Mouse (Mus musculus) CH12.LX (cell line): ENCODE results near the gene Nhsl2. TPM values are rescaled to one million over a fixed set of nuclear protein-coding genes. Genes with fewer than 3 reads are reported as not detected.

Source experiments
- DNase-seq: peaks from one replicate; pipeline ENCODE4 v3.0.0-alpha.2; 2013; ENCODE audit errors: extremely low read depth
- H3K27ac ChIP-seq: 2 replicates; pipeline ENCODE4 v1.5.1; 2012; ENCODE audit warnings: low read depth, mild to moderate bottlenecking, control low read depth, moderate library complexity; ENCODE audit not compliant: insufficient read depth
- H3K27me3 ChIP-seq: replicated peaks from 2 replicates; pipeline ENCODE3; 2012; ENCODE audit warnings: inconsistent platforms
- H3K36me3 ChIP-seq, 2 experiments: replicated peaks in 1 of 2; 2 replicates each; pipeline versions ENCODE3 to v1.6.1; 2012; ENCODE audit warnings: inconsistent platforms in 1 of 2, low read length in 1 of 2, mild to moderate bottlenecking in 1 of 2, mixed read lengths in 1 of 2, moderate library complexity in 1 of 2; ENCODE audit not compliant: control insufficient read depth in 1 of 2, insufficient read depth in 1 of 2
- H3K4me1 ChIP-seq, 2 experiments: 2 replicates each; pipeline ENCODE4 v1.6.1; 2012; ENCODE audit warnings: inconsistent platforms in 1 of 2, moderate library complexity in 1 of 2; ENCODE audit not compliant: insufficient read depth in 2 of 2, control insufficient read depth in 1 of 2
- H3K4me2 ChIP-seq: 2 replicates; pipeline ENCODE4 v1.6.1; 2012; ENCODE audit warnings: low read depth, mild to moderate bottlenecking, control low read depth; ENCODE audit not compliant: poor library complexity, insufficient read depth, severe bottlenecking
- H3K4me3 ChIP-seq, 3 experiments: fragments of 150-350 bp in 1 of 3; sonication (generic) in 1 of 3; replicated peaks in 1 of 3; 2 replicates each; pipeline versions ENCODE3 to v1.5.1; 2011 to 2012; ENCODE audit warnings: low read depth in 2 of 3, low read length in 2 of 3, mild to moderate bottlenecking in 2 of 3, moderate library complexity in 2 of 3, control low read depth in 1 of 3, improper control_type of control experiment in 1 of 3, inconsistent platforms in 1 of 3, mixed read lengths in 1 of 3; ENCODE audit not compliant: poor library complexity in 1 of 3
- H3K79me2 ChIP-seq: replicated peaks from 2 replicates; pipeline ENCODE4 v1.6.1; 2012; ENCODE audit warnings: mild to moderate bottlenecking, moderate library complexity; ENCODE audit not compliant: control insufficient read depth, poor library complexity, insufficient read depth, severe bottlenecking; ENCODE audit errors: extremely low read depth
- H3K9ac ChIP-seq: 2 replicates; pipeline ENCODE4 v1.6.1; 2012; ENCODE audit warnings: low read depth, mild to moderate bottlenecking, control low read depth, moderate library complexity; ENCODE audit not compliant: insufficient read depth
- H3K9me3 ChIP-seq: replicated peaks from 2 replicates; pipeline ENCODE3; 2012; ENCODE audit warnings: low read length, inconsistent platforms, mixed read lengths
- BHLHE40 ChIP-seq: IDR thresholded peaks from 2 replicates; pipeline ENCODE4 v1.6.1; 2011; ENCODE audit warnings: mild to moderate bottlenecking, low read depth, low read length, improper control_type of control experiment
- CHD2 ChIP-seq: IDR thresholded peaks from 2 replicates; pipeline ENCODE4 v1.6.1; 2011; ENCODE audit warnings: low read length, improper control_type of control experiment
- CTCF ChIP-seq, 2 experiments: IDR thresholded peaks in 1 of 2; conservative IDR thresholded peaks in 1 of 2; 2 replicates each; pipeline ENCODE4 v1.5.1; 2011 to 2012; ENCODE audit warnings: low read depth in 2 of 2, low read length in 2 of 2, improper control_type of control experiment in 1 of 2, inconsistent platforms in 1 of 2, mild to moderate bottlenecking in 1 of 2, moderate library complexity in 1 of 2
- ELF1 ChIP-seq: IDR thresholded peaks from 2 replicates; pipeline ENCODE4 v1.6.1; 2014; ENCODE audit warnings: low read depth, mild to moderate bottlenecking, inconsistent platforms, low read length, improper control_type of control experiment
- GABPA ChIP-seq: IDR thresholded peaks from 2 replicates; pipeline ENCODE4 v1.6.1; 2012; ENCODE audit warnings: low read depth, low read length, improper control_type of control experiment, inconsistent platforms; ENCODE audit not compliant: insufficient replicate concordance
- IRF4 ChIP-seq: IDR thresholded peaks from 2 replicates; pipeline ENCODE4 v1.6.1; 2014; ENCODE audit warnings: low read depth, mild to moderate bottlenecking, inconsistent platforms, low read length, improper control_type of control experiment
- MEF2A ChIP-seq: IDR thresholded peaks from 2 replicates; pipeline ENCODE4 v1.6.1; 2014; ENCODE audit warnings: low read depth, mild to moderate bottlenecking, inconsistent platforms, low read length, improper control_type of control experiment, borderline replicate concordance
- MXI1 ChIP-seq: IDR thresholded peaks from 2 replicates; pipeline ENCODE4 v1.6.1; 2011; ENCODE audit warnings: mild to moderate bottlenecking, low read depth, low read length, improper control_type of control experiment
- MYC ChIP-seq: IDR thresholded peaks from 2 replicates; pipeline ENCODE4 v1.6.1; 2011; ENCODE audit warnings: low read depth, mild to moderate bottlenecking, improper control_type of control experiment, low read length
- NELFE ChIP-seq: IDR thresholded peaks from 2 replicates; pipeline ENCODE4 v1.6.1; 2011; ENCODE audit warnings: low read depth, low read length, improper control_type of control experiment
- POLR2A ChIP-seq: IDR thresholded peaks from 2 replicates; pipeline ENCODE4 v1.6.1; 2011; ENCODE audit warnings: low read depth, mild to moderate bottlenecking, improper control_type of control experiment, low read length
- POLR2AphosphoS2 ChIP-seq: IDR thresholded peaks from 2 replicates; pipeline ENCODE4 v1.6.1; 2011; ENCODE audit warnings: low read depth, low read length, improper control_type of control experiment
- TCF12 ChIP-seq: IDR thresholded peaks from 2 replicates; pipeline ENCODE4 v1.6.1; 2014; ENCODE audit warnings: low read depth, mild to moderate bottlenecking, inconsistent platforms, low read length, improper control_type of control experiment
- ZC3H11A ChIP-seq: IDR thresholded peaks from 2 replicates; pipeline ENCODE4 v1.6.1; 2012; ENCODE audit warnings: low read depth, mild to moderate bottlenecking, inconsistent platforms, low read length, improper control_type of control experiment
- ZKSCAN1 ChIP-seq: IDR thresholded peaks from 2 replicates; pipeline ENCODE4 v1.6.1; 2012; ENCODE audit warnings: low read depth, inconsistent platforms, low read length, improper control_type of control experiment, borderline replicate concordance
- ZMIZ1 ChIP-seq: IDR thresholded peaks from 2 replicates; pipeline ENCODE4 v1.6.1; 2012; ENCODE audit warnings: low read depth, mild to moderate bottlenecking, inconsistent platforms, low read length, improper control_type of control experiment
- dilution Hi-C: fragments of 300-500 bp; cut with MboI; formaldehyde crosslinking; loops from 2 replicates; pipeline ENCODE4 v1.14.3; 2020; ENCODE audit warnings: low sequenced_read_pairs; ENCODE audit not compliant: extremely low pct_unique_long_range_greater_than_20kb, extremely low pct_ligation_motif_present
- in situ Hi-C: fragments of 300-500 bp; cut with MboI; formaldehyde crosslinking; loops from 3 replicates; pipeline ENCODE4 v1.14.3; 2019; ENCODE audit warnings: low sequenced_read_pairs, low pct_ligation_motif_present, low pct_unique_long_range_greater_than_20kb, mixed read lengths
- polyA plus RNA-seq: library from polyadenylated mRNA; unstranded; fragments of >175 nt; gene quantifications from 2 replicates; pipeline ENCODE4 v1.2.1, GENCODE M21; 2012; ENCODE audit warnings: low read depth; ENCODE audit not compliant: insufficient read length
- total RNA-seq, 2 experiments: library from RNA; depleted of rRNA; stranded (reverse); fragments of 300-350 nt in 1 of 2; fragments of >200 nt in 1 of 2; gene quantifications; 2 replicates each; pipeline ENCODE4 v1.2.3; 2012 to 2014

The Nhsl2 gene
- total and polyA plus RNA-seq, 3 experiments: 0.10 to 0.17 TPM; not detected in 1

DNA sequence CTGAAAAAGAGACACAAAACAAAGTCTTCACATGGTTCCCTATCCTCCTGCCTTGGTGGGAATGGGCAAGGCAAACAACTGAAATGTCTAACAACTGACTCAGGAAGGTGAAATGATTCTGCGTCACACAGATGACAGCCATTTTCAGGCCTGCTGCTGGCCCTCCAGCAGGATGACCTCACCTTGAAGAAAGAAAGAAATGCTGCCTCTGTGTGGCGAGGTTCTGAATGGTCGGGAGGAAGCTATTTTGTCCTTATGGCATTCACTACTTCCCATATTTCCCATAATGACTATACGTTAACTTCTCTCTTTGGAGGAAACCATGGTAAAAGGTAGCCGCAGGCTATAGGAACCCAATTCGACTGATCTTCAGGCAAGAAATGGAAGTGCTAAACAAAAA is 217.9 kb downstream of the Nhsl2 start:
- no peaks in the 10 kb centered on the region for H3K9me3 ChIP-seq
- no peak overlapping the region for H3K4me2 ChIP-seq
- dilution Hi-C loops (no loop called here), in situ Hi-C loops (loop anchor here (25.0 kb wide), 1 partner anchor 105 kb away; no protein-coding TSS in a partner anchor)
- DNase-seq: no peak
- H3K36me3 ChIP-seq: no peaks in the 10 kb centered on the region
- no peak overlapping the region for H3K27ac ChIP-seq
- H3K9ac ChIP-seq: no peak overlapping the region
- no peaks in the 10 kb centered on the region for H3K79me2 ChIP-seq
- H3K27me3 ChIP-seq: no peaks in the 10 kb centered on the region
- H3K4me1 ChIP-seq: peaks cover 0 to 27% of the 10 kb centered on the region in 2 experiments; a peak in 2 of 4 replicates
- no peak overlapping the region for H3K4me3 ChIP-seq
- TF ChIP-seq IRF4 (no peak), CTCF (conservative IDR thresholded peaks at IDR 0.05 in 1 of 2, IDR thresholded peaks at IDR 0.05 in 1 of 2; ENCODE audit: low read depth in 2 of 2, low read length in 2 of 2) (peak in 1 of 2 experiments; percentile 14; a peak in 1 of 4 replicates), ZC3H11A (no peak)

DNA sequence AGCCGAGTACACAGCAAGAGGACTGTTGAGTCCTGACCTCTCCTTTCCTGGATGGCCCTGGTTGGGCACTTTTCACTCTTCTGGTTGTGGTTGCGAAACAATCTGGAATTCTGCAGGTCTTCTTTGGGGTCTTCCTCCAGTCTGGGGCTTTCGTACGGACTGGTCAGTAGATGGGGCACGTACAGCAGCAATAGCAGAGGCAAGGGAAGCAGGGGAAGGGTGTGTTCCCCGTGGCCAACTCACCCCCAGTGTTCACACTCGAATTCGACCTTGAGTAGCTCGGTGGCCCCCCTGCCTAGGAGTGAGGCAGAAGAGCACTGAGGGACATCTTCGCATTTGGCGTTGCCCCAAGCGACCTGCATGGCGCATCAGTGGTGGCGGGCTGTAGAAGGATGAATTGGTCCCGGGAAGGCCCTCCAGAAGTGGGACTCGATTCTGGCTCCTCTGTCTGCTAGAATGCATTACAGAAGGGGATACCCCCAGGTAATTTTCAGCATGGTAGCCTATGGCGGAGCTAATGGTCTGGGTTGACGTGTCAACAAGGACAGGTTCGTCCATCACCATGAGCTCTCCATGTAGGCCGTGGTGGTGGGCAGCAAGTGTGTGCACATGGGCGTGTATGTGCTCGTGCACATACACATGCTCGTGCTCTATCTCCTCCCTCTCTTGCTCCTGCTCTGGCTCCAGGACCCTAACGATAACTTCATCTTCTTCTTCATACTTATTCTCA is 219.8 kb downstream of the Nhsl2 start:
- TF ChIP-seq POLR2A (no peak), CTCF (conservative IDR thresholded peaks at IDR 0.05 in 1 of 2, IDR thresholded peaks at IDR 0.05 in 1 of 2; ENCODE audit: low read depth in 2 of 2, low read length in 2 of 2) (no peak), TCF12 (no peak), IRF4 (no peak), ZKSCAN1 (no peak), GABPA (no peak), MYC (no peak), MXI1 (no peak), ELF1 (no peak), ZMIZ1 (no peak), NELFE (no peak), BHLHE40 (no peak), CHD2 (no peak), POLR2AphosphoS2 (no peak), MEF2A (no peak)
- no peaks in the 10 kb centered on the region for H3K79me2 ChIP-seq
- H3K4me2 ChIP-seq: no peak overlapping the region
- no peaks in the 10 kb centered on the region for H3K27me3 ChIP-seq
- H3K9ac ChIP-seq: no peak overlapping the region
- peaks cover 4 to 37% of the 10 kb centered on the region in 2 experiments for H3K4me1 ChIP-seq
- no peaks in the 10 kb centered on the region for H3K36me3 ChIP-seq
- no peak overlapping the region for H3K27ac ChIP-seq
- H3K4me3 ChIP-seq: no peak overlapping the region
- H3K9me3 ChIP-seq: no peaks in the 10 kb centered on the region
- no peak for DNase-seq
- in situ Hi-C loops: loop anchor here (25.0 kb wide), 1 partner anchor 107 kb away; no protein-coding TSS in a partner anchor
- dilution Hi-C loops: no loop called here
